Mouse (Mus musculus) limb, embryonic 11.5 days (tissue): ENCODE results near the gene Hmgn3. TPM values are rescaled to one million over a fixed set of nuclear protein-coding genes. Genes with fewer than 3 reads are reported as not detected.

Experiments
- ATAC-seq: fragments of 200-750 bp; cut with Nextera tagmentation; 2 replicates; pipeline ENCODE4 v1.8.0; 2017; ENCODE audit warnings: low read depth; ENCODE audit not compliant: insufficient number of reproducible peaks, low FRiP score, low TSS enrichment
- DNase-seq: peaks from one replicate; pipeline ENCODE4 v3.0.0-alpha.2; 2015; ENCODE audit warnings: low spot score
- H3K27ac ChIP-seq: fragments of 300-500 bp; sonication (generic); replicated peaks from 2 replicates; pipeline ENCODE4 v1.5.1; 2014; ENCODE audit warnings: low read depth, mild to moderate bottlenecking, low read length
- H3K27me3 ChIP-seq: fragments of 300-500 bp; sonication (generic); 2 replicates; pipeline ENCODE4 v1.6.1; 2014; ENCODE audit warnings: mild to moderate bottlenecking, low read length, mixed read lengths; ENCODE audit not compliant: control insufficient read depth, insufficient read depth
- H3K36me3 ChIP-seq: fragments of 300-500 bp; sonication (generic); 2 replicates; pipeline ENCODE4 v1.6.1; 2014; ENCODE audit warnings: mild to moderate bottlenecking, low read length, moderate library complexity, mixed read lengths; ENCODE audit not compliant: control insufficient read depth, insufficient read depth
- H3K4me1 ChIP-seq: fragments of 300-500 bp; sonication (generic); 2 replicates; pipeline ENCODE4 v1.6.1; 2014; ENCODE audit warnings: low read length, mixed read lengths; ENCODE audit not compliant: control insufficient read depth, insufficient read depth
- H3K4me2 ChIP-seq: fragments of 300-500 bp; sonication (generic); 2 replicates; pipeline ENCODE4 v1.6.1; 2014; ENCODE audit warnings: low read depth, mild to moderate bottlenecking, moderate library complexity; ENCODE audit not compliant: severe bottlenecking
- H3K4me3 ChIP-seq: fragments of 300-500 bp; sonication (generic); 2 replicates; pipeline ENCODE4 v1.5.1; 2014; ENCODE audit warnings: low read depth, low read length
- H3K9ac ChIP-seq: fragments of 300-500 bp; sonication (generic); 2 replicates; pipeline ENCODE4 v1.6.1; 2014; ENCODE audit warnings: mild to moderate bottlenecking, low read length
- H3K9me3 ChIP-seq: fragments of 300-500 bp; sonication (generic); 2 replicates; pipeline ENCODE4 v1.6.1; 2016; ENCODE audit warnings: low read length; ENCODE audit not compliant: control insufficient read depth
- WGBS: fragments of 180-500 bp; shearing (Covaris S2); extraction: QIAGEN DNeasy Blood & Tissue Kit; methylation state at CpG from one replicate; pipeline ENCODE4 v1.1.7; 2014; 5-methylcytosine and 5-hydroxymethylcytosine counted together
- polyA plus RNA-seq: library from polyadenylated mRNA; unstranded; fragments of >200 nt; fragmentation: Nextera tagmentation; extraction: Ambion mirVana; gene quantifications from 2 replicates; pipeline ENCODE4 v1.2.1, GENCODE M21; 2014

Hmgn3 gene
- polyA plus RNA-seq, 1 experiment from 2014 or later: 157 TPM

DNA sequence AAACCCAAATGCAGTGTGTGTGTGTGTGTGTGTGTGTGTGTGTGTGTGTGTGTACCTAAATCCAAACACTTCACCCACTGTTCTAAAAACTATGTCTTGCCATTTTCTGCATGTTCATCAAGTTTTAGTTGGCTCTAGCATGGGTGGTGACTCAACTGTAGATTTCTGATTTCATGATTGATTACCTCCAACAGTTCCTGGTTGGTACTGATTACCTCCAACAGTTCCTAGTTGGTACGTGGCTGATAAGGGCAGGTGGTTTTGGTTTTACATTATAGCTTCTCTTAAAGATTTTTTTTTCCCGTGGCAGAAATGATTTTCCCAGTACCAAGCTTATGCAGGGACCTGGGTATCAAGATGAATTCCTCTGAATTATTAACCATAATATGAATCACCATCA lies 27.3 kb downstream of the Hmgn3 start:
- DNase-seq: no peak
- no peak for ATAC-seq

DNA sequence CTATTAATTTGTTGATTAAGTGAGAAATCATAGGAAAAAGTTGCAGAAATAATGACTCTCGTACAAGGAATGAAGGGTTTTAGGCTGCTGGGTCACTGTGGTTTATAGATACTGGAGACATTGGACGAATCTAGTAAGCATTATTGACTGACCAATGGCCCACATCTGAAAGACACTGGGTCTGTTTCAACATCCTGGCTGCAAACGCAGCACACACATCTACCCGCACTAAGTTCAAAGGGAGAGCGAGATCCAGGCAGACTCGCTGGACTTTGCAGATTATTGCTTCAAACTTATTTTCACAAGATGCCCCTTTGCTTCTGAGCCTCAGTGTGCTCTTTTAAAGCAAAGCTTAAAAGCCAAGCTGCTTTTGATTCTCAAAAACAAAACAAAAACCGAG lies 29.0 kb downstream of the Hmgn3 start:
- Histone ChIP-seq H3K9ac (no peak overlapping the region), H3K9me3 (no peaks in the 10 kb centered on the region), H3K36me3 (no peaks in the 10 kb centered on the region), H3K4me3 (no peak overlapping the region), H3K4me2 (no peak overlapping the region), H3K27ac (no peak overlapping the region), H3K27me3 (no peaks in the 10 kb centered on the region), H3K4me1 (0 out of 2 replicates have a peak, but pooled peaks cover under 1% of the 10 kb centered on the region)
- no peak for DNase-seq
- no peak for ATAC-seq
- 70% methylated on average over 7 of the region's 7 CpGs for WGBS

More for the DNA sequence above, 27.3 kb downstream of the Hmgn3 start:
- no peak overlapping the region for H3K4me3 ChIP-seq
- H3K4me2 ChIP-seq: no peak overlapping the region
- no peaks in the 10 kb centered on the region for H3K4me1 ChIP-seq
- 75% methylated on average over 2 of the region's 2 CpGs for WGBS
- H3K36me3 ChIP-seq: no peaks in the 10 kb centered on the region
- no peak overlapping the region for H3K27ac ChIP-seq
- no peak overlapping the region for H3K9ac ChIP-seq
- H3K9me3 ChIP-seq: no peaks in the 10 kb centered on the region
- H3K27me3 ChIP-seq: no peaks in the 10 kb centered on the region

GRCm38 (mm10) chr9:83116774-83117474 lies 29.6 kb downstream of the Hmgn3 start:
- H3K4me1 ChIP-seq: 0 out of 2 replicates have a peak, but pooled peaks cover 2% of the 10 kb centered on the region
- H3K4me3 ChIP-seq: no peak overlapping the region
- H3K9ac ChIP-seq: no peak overlapping the region
- ATAC-seq: no peak
- H3K27ac ChIP-seq: no peak overlapping the region
- no peak overlapping the region for H3K4me2 ChIP-seq
- WGBS: 67% methylated on average over 15 of the region's 15 CpGs
- no peaks in the 10 kb centered on the region for H3K9me3 ChIP-seq
- H3K36me3 ChIP-seq: no peaks in the 10 kb centered on the region
- DNase-seq: no peak
- no peaks in the 10 kb centered on the region for H3K27me3 ChIP-seq

- H3K9me3 ChIP-seq: no peaks in the 10 kb centered on the region
- H3K9ac ChIP-seq: no peak overlapping the region
- WGBS: 95% methylated on average over 2 of the region's 2 CpGs
- H3K4me2 ChIP-seq: no peak overlapping the region
- DNase-seq (no peak), ATAC-seq (no peak)
- no peaks in the 10 kb centered on the region for H3K27me3 ChIP-seq
- H3K36me3 ChIP-seq: no peaks in the 10 kb centered on the region
- no peak overlapping the region for H3K27ac ChIP-seq
- no peak overlapping the region for H3K4me3 ChIP-seq
- 0 out of 2 replicates have a peak, but pooled peaks cover 2% of the 10 kb centered on the region for H3K4me1 ChIP-seq
Observed at GRCm38 (mm10) chr9:83115676-83116075, 30.8 kb downstream of the Hmgn3 start.

GRCm38 (mm10) chr9:83113800-83114217 lies 32.7 kb downstream of the Hmgn3 start:
- H3K4me1 ChIP-seq: 0 out of 2 replicates have a peak, but pooled peaks cover 2% of the 10 kb centered on the region
- no peaks in the 10 kb centered on the region for H3K27me3 ChIP-seq
- H3K9me3 ChIP-seq: no peaks in the 10 kb centered on the region
- H3K4me2 ChIP-seq: no peak overlapping the region
- ATAC-seq (no peak), DNase-seq (no peak)
- H3K4me3 ChIP-seq: no peak overlapping the region
- H3K27ac ChIP-seq: no peak overlapping the region
- H3K9ac ChIP-seq: no peak overlapping the region
- no peaks in the 10 kb centered on the region for H3K36me3 ChIP-seq
- 83% methylated on average over 10 of the region's 10 CpGs for WGBS

DNA sequence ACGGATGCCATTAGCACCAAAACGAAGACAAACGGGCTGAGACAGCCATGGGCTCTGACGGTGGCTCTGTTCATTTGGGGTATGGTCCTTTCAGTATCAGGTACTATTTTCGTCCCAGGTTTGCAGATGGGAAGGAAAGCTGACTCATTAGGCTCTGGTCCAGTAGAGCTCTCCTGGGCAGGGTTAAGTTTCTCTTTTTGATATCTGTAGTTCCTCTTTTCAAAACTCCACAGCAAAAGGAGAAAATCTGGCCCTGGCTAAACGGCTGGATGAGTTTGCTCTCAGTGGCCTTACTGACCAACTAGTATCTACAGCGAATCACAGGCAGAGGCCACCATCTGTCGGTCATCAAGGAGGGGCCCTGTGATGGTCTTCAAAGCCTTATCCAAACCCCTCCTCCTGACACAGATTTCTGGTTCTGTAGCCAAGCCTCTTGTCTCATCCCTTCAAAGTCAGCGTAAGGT lies 34.1 kb downstream of the Hmgn3 start:
- 62% methylated on average over 9 of the region's 9 CpGs for WGBS
- H3K36me3 ChIP-seq: no peaks in the 10 kb centered on the region
- H3K4me3 ChIP-seq: no peak overlapping the region
- no peak overlapping the region for H3K9ac ChIP-seq
- no peak overlapping the region for H3K4me2 ChIP-seq
- DNase-seq (no peak), ATAC-seq (no peak)
- H3K4me1 ChIP-seq: 0 out of 2 replicates have a peak, but pooled peaks cover 2% of the 10 kb centered on the region
- no peak overlapping the region for H3K27ac ChIP-seq
- no peaks in the 10 kb centered on the region for H3K9me3 ChIP-seq
- no peaks in the 10 kb centered on the region for H3K27me3 ChIP-seq

- no peak overlapping the region for H3K4me3 ChIP-seq
- no peak for ATAC-seq
- WGBS: 39% methylated on average over 3 of the region's 3 CpGs
- H3K36me3 ChIP-seq: no peaks in the 10 kb centered on the region
- no peak overlapping the region for H3K9ac ChIP-seq
- no peak overlapping the region for H3K4me2 ChIP-seq
- no peak overlapping the region for H3K27ac ChIP-seq
- H3K27me3 ChIP-seq: no peaks in the 10 kb centered on the region
- H3K4me1 ChIP-seq: 0 out of 2 replicates have a peak, but pooled peaks cover 2% of the 10 kb centered on the region
- DNase-seq: no peak
- no peaks in the 10 kb centered on the region for H3K9me3 ChIP-seq
Observed at GRCm38 (mm10) chr9:83111789-83112188, 34.7 kb downstream of the Hmgn3 start.

- Histone ChIP-seq H3K4me3 (no peak overlapping the region), H3K9me3 (no peaks in the 10 kb centered on the region), H3K4me1 (0 out of 2 replicates have a peak, but pooled peaks cover 2% of the 10 kb centered on the region), H3K27ac (no peak overlapping the region), H3K4me2 (no peak overlapping the region), H3K36me3 (no peaks in the 10 kb centered on the region), H3K9ac (no peak overlapping the region), H3K27me3 (no peaks in the 10 kb centered on the region)
- ATAC-seq: no peak
- 80% methylated on average over 9 of the region's 9 CpGs for WGBS
- DNase-seq: no peak
Observed at GRCm38 (mm10) chr9:83111117-83111686, 35.3 kb downstream of the Hmgn3 start.
